ENCODE assay signal across 11 mouse cellular contexts in the genomic region with DNA sequence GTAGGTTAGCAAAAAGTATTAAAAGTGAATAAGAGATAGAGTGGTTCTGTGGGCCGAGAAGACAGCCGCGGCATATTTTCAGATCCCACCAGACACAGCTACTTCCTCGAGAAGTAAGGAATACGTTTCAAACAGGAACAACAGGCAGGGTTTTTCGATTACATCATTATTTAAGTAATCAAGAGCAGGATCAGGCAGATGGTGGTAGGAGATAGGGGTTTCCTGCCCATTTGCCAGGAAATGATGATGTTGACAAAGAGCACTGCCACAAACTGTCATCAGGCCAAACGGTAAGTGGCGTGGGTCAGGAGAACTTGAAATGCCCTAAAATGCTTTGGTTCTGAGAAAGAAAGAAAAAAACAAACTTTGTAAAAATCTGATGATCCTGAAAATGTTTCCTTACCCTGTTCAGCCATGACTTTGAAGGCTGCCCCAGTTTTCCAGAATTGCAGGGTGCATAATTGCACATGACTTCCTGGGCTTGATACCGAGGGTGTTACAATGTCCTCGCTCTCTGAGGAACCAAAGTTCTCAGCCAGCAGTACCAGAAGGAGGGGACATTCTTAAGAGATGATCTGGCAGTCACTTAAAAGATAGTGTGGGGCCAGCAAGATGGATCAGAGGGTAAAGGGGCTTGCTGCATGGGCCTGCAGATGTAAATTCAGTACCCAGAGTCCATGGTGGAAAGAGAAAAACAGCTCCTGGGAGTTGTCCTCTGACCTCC. TPM values are rescaled to one million over a fixed set of nuclear protein-coding genes. Genes with fewer than 3 reads are reported as not detected.
DNase-seq lines count a peak whose midpoint lies in the region; ATAC-seq lines count a peak whose summit lies in the region.
"Had no signal": no experiment of that assay in that cellular context is flagged by ENCODE, and none has a peak within 500 bp of the region (broad histone marks: within the 10 kb centered on the region; RNA-seq: fewer than 3 reads in every experiment).

No protein-coding gene starts in this region.

- 90% methylated on average over 10 of the region's 10 CpGs for WGBS in midbrain, embryonic 11.5 days
- WGBS in midbrain, embryonic 13.5 days = 91% methylated on average over 10 of the region's 10 CpGs
- 22% methylated on average over 10 of the region's 10 CpGs for WGBS in liver, embryonic 13.5 days (ENCODE audit: insufficient replicate concordance)

- H3K36me3 ChIP-seq in midbrain, embryonic 11.5 days (ENCODE audit: control insufficient read depth, insufficient read depth, low read length) = peaks cover 2% of the 10 kb centered on the region; the same call in 1 of the 2 replicates
- H3K36me3 ChIP-seq in midbrain, embryonic 13.5 days = peaks cover 39% of the 10 kb centered on the region
- H3K36me3 ChIP-seq in liver, embryonic 13.5 days = peaks cover 35% of the 10 kb centered on the region

- no peak overlapping the region for H3K4me2 ChIP-seq in midbrain, embryonic 11.5 days
- no peak overlapping the region for H3K4me2 ChIP-seq in midbrain, embryonic 13.5 days (replicated peaks)
- peak overlapping the region; percentile 23; the same call in 1 of the 2 replicates for H3K4me2 ChIP-seq in liver, embryonic 13.5 days

- H3K4me1 ChIP-seq in midbrain, embryonic 11.5 days (ENCODE audit: control insufficient read depth, insufficient read depth, low read length) = peaks cover 12% of the 10 kb centered on the region
- peaks cover 17% of the 10 kb centered on the region for H3K4me1 ChIP-seq in midbrain, embryonic 13.5 days (replicated peaks)
- H3K4me1 ChIP-seq in liver, embryonic 13.5 days (replicated peaks) = peaks cover 61% of the 10 kb centered on the region

- H3K9ac ChIP-seq in midbrain, embryonic 11.5 days (ENCODE audit: low read length) = no peak overlapping the region
- H3K9ac ChIP-seq in midbrain, embryonic 13.5 days (replicated peaks) = no peak overlapping the region
- H3K9ac ChIP-seq in liver, embryonic 13.5 days = peak overlapping the region; percentile 29; the same call in 1 of the 2 replicates

- peak; percentile 92 for DNase-seq in heart, adult 11 months
- no peak for DNase-seq in heart, postnatal 4 days
- DNase-seq in midbrain, embryonic 11.5 days (ENCODE audit: low spot score, missing footprints) = peak; percentile 75
- DNase-seq in liver, embryonic 13.5 days = no peak
- DNase-seq in layer of hippocampus, postnatal 36 days = no peak
- DNase-seq in cerebellum, postnatal 25 days = no peak
- DNase-seq: B cell, adult 2 months; kidney, postnatal 14 days had no signal

- no peak overlapping the region for H3K27ac ChIP-seq in midbrain, embryonic 11.5 days (ENCODE audit: low read depth, low read length)
- no peak overlapping the region for H3K27ac ChIP-seq in midbrain, embryonic 13.5 days
- peak overlapping the region; percentile 73 for H3K27ac ChIP-seq in liver, embryonic 13.5 days

- H3K4me3 ChIP-seq in midbrain, embryonic 11.5 days (ENCODE audit: low read depth, low read length) = no peak overlapping the region
- H3K4me3 ChIP-seq in midbrain, embryonic 13.5 days (replicated peaks) = no peak overlapping the region
- H3K4me3 ChIP-seq in liver, embryonic 13.5 days (replicated peaks) = no peak overlapping the region

- no peaks in the 10 kb centered on the region for H3K27me3 ChIP-seq in midbrain, embryonic 11.5 days (ENCODE audit: control insufficient read depth, insufficient read depth, low read length)
- H3K27me3 ChIP-seq in midbrain, embryonic 13.5 days = no peaks in the 10 kb centered on the region
- no peaks in the 10 kb centered on the region for H3K27me3 ChIP-seq in liver, embryonic 13.5 days

- no peaks in the 10 kb centered on the region for H3K9me3 ChIP-seq in midbrain, embryonic 11.5 days (ENCODE audit: control insufficient read depth, low read length)
- H3K9me3 ChIP-seq in midbrain, embryonic 13.5 days = no peaks in the 10 kb centered on the region
- no peaks in the 10 kb centered on the region for H3K9me3 ChIP-seq in liver, embryonic 13.5 days (replicated peaks)

- ATAC-seq in midbrain, embryonic 11.5 days (ENCODE audit: low FRiP score) = no peak
- ATAC-seq in midbrain, embryonic 13.5 days = no peak
- no peak for ATAC-seq in liver, embryonic 13.5 days (ENCODE audit: low read depth)
- ATAC-seq in monocyte, adult 5-6 weeks (replicated peaks; ENCODE audit: insufficient number of reproducible peaks, low FRiP score, low TSS enrichment, poor library complexity, severe bottlenecking) = 0 out of 2 replicates have a peak, but pooled peaks have one; percentile 10
- ATAC-seq: forebrain, embryonic 14.5 days had no signal

RNA-seq across cellular contexts. Expression of a gene that starts 3.1 kb away (rescaled TPM):
- 10 to 100 TPM; 40.6 to 42.4 TPM for total RNA-seq in heart, postnatal 4 days (2021)
- polyA plus RNA-seq in midbrain, embryonic 11.5 days (2014; fragmentation: Nextera tagmentation; extraction: Ambion mirVana) = 27.6 and 30.0 TPM in 2 replicates
- 36.8 and 39.9 TPM in 2 replicates for polyA plus RNA-seq in midbrain, embryonic 13.5 days (2015; fragmentation: Nextera tagmentation; extraction: Ambion mirVana)
- polyA plus RNA-seq in liver, embryonic 13.5 days (2015; fragmentation: Nextera tagmentation; extraction: Ambion mirVana) = 10.9 and 13.7 TPM in 2 replicates
- 34.9 to 89.4 TPM (median 86.4 TPM) in 3 replicates for total RNA-seq in monocyte, adult 5-6 weeks (2017)
- 100 to 1,000 TPM; 102 to 104 TPM for total RNA-seq in layer of hippocampus, postnatal 36 days (2021)

RNA-seq across cellular contexts. Expression of a gene that starts 39.9 kb away (rescaled TPM):
- total RNA-seq in heart, postnatal 4 days (2021) = 1 to 10 TPM; 7.7 to 8.0 TPM
- 20.0 and 22.8 TPM in 2 replicates for polyA plus RNA-seq in midbrain, embryonic 11.5 days (2014; fragmentation: Nextera tagmentation; extraction: Ambion mirVana)
- polyA plus RNA-seq in midbrain, embryonic 13.5 days (2015; fragmentation: Nextera tagmentation; extraction: Ambion mirVana) = 34.1 and 35.1 TPM in 2 replicates
- polyA plus RNA-seq in liver, embryonic 13.5 days (2015; fragmentation: Nextera tagmentation; extraction: Ambion mirVana) = 8.1 and 8.5 TPM in 2 replicates
- 2.0 to 4.1 TPM (median 3.3 TPM) in 3 replicates for total RNA-seq in monocyte, adult 5-6 weeks (2017)
- total RNA-seq in layer of hippocampus, postnatal 36 days (2021) = 10 to 100 TPM; 13.0 to 14.2 TPM

Comparison
In these comparisons a context has a peak if more than half of its experiments do, and no peak if none do; other contexts are left out.
1. DNase-seq: peak in heart, adult 11 months (single experiment) and midbrain, embryonic 11.5 days (single experiment); none in heart, postnatal 4 days (single experiment), liver, embryonic 13.5 days (single experiment), layer of hippocampus, postnatal 36 days (0 of 2) and cerebellum, postnatal 25 days (0 of 2).